Mouse (Mus musculus) kidney, adult 2 months (tissue): Measurements from ENCODE around the gene Col5a3.

Source experiments
- CTCF ChIP-seq: fragments of 200-500 bp; conservative IDR thresholded peaks from 2 replicates; pipeline ENCODE4 v1.5.1; 2011; ENCODE audit warnings: low read depth, mild to moderate bottlenecking, control low read depth, low read length, moderate library complexity, mixed read lengths; ENCODE audit not compliant: insufficient read depth, insufficient read length
- POLR2A ChIP-seq: fragments of 200-500 bp; IDR thresholded peaks from one replicate; pipeline ENCODE4 v1.6.1; 2011; ENCODE audit warnings: low read depth, low read length, control low read depth

GRCm38 (mm10) chr9:20822821-20823220 lies 8.0 kb upstream of the Col5a3 start:
- TF ChIP-seq CTCF (no peak), POLR2A (no peak)
